16 mouse cellular contexts compared by ENCODE assay signal in the genomic region with DNA sequence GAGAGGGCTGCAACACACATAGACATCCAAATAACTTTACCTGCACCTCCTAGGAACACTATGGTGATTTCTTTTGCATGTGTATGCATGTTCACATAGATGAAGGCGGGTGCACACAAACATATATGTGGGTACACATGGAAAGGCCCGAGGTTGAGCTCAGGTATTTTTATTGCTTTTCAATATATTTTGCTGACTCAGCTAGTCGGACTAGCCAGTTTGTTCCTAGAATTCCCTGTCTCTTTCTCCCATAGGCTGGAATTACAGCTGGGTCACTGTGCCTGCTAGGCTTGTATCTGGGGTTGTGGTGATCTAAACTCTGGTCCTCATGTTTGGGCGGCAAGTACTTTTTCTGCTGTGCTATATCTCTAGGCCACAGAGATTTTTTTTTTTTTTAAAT.
"Had no signal": no experiment of that assay in that cellular context is flagged by ENCODE, and none has a peak within 500 bp of the region (broad histone marks: within the 10 kb centered on the region; RNA-seq: fewer than 3 reads in every experiment).

No protein-coding gene starts in this region.

- H3K27ac ChIP-seq: neural tube, embryonic 13.5 days; neural tube, embryonic 15.5 days; stomach, embryonic 15.5 days; stomach, postnatal 0 days had no signal

- H3K27me3 ChIP-seq: neural tube, embryonic 13.5 days; stomach, embryonic 15.5 days had no signal

- DNase-seq: retina, postnatal 1 day; right cerebral cortex, adult 18-20 months; right cerebral cortex, postnatal 14 days; right cerebral cortex, postnatal 25 days; right cerebral cortex, postnatal 4 days; spleen, adult 18-20 months; thymus, adult 18-20 months; thymus, adult 2 months; thymus, postnatal 14 days; thymus, postnatal 25 days; thymus, postnatal 36 days; thymus, postnatal 4 days had no signal

- H3K36me3 ChIP-seq: neural tube, embryonic 13.5 days; neural tube, embryonic 15.5 days; stomach, embryonic 15.5 days had no signal

- H3K4me1 ChIP-seq: neural tube, embryonic 13.5 days; stomach, embryonic 15.5 days had no signal

- H3K4me2 ChIP-seq: neural tube, embryonic 13.5 days; neural tube, embryonic 15.5 days; stomach, embryonic 15.5 days had no signal

- H3K9me3 ChIP-seq: neural tube, embryonic 13.5 days; neural tube, embryonic 15.5 days; stomach, embryonic 15.5 days had no signal

- H3K4me3 ChIP-seq: neural tube, embryonic 13.5 days; neural tube, embryonic 15.5 days; stomach, embryonic 15.5 days had no signal

- H3K9ac ChIP-seq: neural tube, embryonic 13.5 days; neural tube, embryonic 15.5 days; stomach, embryonic 15.5 days had no signal
